Comparison of ENCODE assay signal across 1 mouse cellular context in genomic region chr12:102722451-102722850, GRCm38 (mm10).
TF ChIP-seq lines count a peak whose summit lies in the region.

No protein-coding gene starts in this region.

TF ChIP-seq in ES-E14, 5 proteins besides CTCF, POLR2A, EP300 and RAD21:
- no peak for TF ChIP-seq CHD2 (IDR thresholded peaks at IDR 0.05; ENCODE audit: low read depth, low read length)
